Mouse (Mus musculus) urinary bladder, postnatal 36 days (tissue): Measurements from ENCODE around the gene Cox7a1.

Experiments
- DNase-seq, 2 experiments: peaks; one replicate each; pipeline ENCODE4 v3.0.0; 2022; ENCODE audit warnings: low spot score in 2 of 2, mixed read lengths in 1 of 2

Cox7a1 gene

DNA sequence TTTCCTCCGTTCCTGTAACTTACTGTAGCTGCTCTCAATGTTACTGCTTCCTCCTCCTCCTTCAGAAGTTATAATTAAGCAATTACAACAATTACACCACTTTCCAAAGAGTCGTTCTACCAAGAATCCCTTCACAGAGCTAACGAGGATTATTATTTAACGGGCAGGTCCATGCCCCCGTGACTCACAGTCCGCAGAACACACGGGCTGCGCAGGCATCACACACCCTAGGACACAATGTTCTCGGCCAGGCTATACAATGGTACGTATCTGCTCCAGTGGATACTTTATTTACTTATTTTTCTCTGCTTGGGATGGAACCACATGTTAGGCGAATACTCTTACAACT is 36.0 kb downstream of the Cox7a1 start:
- DNase-seq, result no peak

DNA sequence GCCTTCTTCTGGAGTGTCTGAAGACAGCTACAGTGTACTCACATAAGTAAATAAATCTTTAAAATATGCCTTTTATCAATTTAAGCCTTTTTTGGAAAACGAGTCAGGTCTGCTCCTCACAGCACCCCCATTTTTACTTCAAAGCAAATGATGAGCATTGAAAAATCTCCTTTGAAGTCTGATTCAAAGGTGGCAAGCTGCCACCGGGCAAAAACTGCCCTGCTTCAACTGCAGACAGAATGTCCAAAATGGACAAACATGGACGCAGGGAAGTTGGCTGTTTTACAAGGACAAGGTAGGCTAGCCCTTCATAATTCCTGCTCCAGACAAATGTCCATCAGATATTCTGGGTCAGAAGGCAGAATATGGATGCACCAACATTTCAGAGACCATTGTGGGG is 37.5 kb downstream of the Cox7a1 start:
- no peak for DNase-seq

DNA sequence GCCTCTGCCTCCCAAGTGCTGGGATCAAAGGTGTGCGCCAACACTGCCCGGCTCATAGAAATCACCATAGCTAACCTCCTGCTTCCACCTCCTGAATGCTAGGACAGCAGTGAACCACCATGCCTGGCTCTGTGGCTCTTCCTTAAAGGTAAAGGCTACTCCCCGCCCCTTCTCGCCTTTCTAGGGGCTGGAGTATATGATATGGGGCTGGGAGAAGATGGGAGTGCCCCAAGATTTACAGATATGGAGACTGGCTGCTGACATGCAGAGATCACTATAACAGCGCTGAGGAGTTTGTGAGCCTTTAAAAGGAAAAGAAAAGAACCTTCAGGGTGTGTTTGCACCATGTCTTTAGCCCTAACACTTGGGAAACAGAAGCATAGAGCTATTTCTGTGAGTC is 38.3 kb downstream of the Cox7a1 start:
- DNase-seq, result no peak

DNA sequence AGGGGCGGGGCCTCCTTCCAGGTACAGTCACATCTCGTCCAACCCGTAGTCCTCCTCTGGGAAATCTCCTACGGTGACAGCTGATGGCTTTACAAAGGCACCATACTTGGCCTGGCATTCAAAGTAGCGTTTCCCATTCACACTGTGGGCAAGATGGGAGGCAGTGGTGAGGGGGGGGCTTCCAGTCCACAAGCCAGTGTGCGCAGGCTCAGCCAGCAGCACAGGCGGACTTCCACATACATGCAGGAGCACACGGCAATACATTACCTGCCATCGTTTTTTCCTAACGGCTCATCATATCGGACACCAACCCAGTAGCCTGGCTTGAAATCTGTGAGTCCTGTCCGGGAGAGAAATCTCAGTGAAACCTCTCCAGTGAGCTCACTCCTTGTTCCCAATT is 40.3 kb downstream of the Cox7a1 start:
- DNase-seq, result no peak

DNA sequence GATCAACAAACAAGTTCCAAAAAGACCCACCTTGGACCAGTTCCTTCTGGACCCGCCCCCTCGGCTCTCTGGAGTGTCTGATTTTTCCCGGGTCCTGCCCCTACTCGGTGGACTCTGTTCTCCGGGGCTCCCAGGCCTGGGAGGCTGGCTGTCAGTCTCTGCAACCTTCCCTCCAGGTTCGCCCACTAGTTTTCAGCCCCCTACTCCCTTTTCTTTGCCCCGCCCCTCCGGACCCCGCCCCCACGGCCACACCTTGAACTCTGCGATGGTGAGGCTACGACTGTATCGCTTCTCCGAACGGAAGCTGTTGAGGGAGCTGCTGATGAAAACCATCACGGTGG is 47.4 kb downstream of the Cox7a1 start:
- DNase-seq, result no peak

DNA sequence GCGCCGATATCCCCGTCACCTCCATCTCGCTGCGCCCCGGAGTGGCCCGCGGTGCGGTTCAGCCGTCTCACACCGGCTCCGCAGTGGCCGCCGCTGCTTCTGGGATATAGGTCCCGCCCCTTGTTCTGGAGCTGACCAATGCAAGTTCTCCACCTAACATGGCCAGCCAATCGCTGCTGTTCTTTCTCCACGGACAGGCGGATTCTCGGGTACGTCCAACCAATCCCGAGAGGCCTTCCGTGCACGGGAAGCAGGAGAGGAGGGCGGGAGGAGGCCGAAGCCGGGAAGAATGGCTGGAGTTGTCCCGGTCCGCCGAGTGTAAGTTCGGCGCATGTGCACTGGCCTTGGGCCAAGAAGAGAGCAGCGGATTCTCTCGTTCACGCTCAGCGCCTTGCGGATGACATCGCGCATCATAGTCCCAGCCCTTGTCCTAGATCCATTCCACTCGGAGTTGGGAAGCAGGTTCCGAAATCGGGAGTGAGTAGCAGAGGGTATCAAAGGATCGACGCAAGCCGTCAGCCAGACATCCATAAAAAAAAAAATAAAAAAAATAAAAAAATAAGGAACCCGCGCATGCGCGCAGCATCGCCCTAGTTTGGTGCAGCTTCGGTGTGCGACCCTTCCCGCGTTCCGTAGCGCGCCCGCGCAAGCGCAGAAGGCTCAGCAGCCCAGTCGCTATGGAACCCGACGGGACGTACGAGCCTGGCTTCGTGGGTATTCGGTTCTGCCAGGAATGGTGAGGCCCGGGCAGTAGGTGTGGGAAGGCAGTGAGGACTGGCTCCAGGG is 47.9 kb downstream of the Cox7a1 start, which contains the start of the genes Polr2i and Tbcb:
TSS of gene Polr2i (plus strand) at position 280 of the 786 bp plus-strand sequence.
TSS of gene Tbcb (minus strand) at position 604 of the 786 bp plus-strand sequence.
- DNase-seq, result peak; percentile 94 to 98

DNA sequence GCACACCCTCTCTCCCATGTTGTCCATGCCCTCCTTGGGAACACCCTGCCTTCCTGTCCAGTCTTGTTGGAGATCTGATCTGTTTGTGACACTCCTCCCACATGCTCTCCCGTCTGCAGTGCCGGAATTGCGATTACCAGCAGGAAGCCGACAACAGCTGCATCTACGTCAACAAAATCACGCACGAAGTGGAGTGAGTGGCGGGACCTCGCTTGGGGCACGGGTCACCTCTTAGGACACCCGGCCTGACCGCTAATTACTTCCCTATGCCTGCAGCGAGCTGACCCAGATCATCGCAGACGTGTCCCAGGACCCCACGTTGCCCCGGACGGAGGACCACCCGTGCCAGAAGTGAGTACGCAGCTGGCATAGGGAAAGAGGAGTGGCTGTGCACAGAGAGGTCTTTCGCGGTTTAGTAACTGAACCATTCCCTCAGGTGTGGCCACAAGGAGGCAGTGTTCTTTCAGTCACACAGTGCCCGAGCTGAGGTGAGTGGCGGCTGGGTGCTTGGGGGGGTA is 48.7 kb downstream of the Cox7a1 start:
- DNase-seq, result peak; percentile 32 to 60

DNA sequence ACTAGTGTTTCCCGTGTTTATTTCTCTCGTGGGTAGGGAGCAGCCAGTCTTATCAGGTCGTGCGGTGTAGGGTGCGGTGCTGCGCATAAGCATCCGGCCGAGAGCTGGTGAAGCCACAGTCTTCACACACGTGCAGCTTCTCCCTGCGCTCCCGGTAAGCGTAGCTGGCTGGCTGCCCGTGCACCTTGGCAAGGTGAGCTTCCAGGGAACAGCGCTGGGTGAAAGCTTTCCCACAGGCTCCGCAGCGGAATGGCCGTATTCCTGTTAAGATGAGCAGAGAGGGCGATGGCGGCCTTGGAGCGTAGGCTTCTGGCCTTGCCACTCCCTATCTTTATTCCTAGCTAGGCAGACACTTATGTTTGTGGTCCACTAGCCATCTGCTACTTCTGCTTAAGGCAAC is 49.4 kb downstream of the Cox7a1 start:
- DNase-seq, result no peak

DNA sequence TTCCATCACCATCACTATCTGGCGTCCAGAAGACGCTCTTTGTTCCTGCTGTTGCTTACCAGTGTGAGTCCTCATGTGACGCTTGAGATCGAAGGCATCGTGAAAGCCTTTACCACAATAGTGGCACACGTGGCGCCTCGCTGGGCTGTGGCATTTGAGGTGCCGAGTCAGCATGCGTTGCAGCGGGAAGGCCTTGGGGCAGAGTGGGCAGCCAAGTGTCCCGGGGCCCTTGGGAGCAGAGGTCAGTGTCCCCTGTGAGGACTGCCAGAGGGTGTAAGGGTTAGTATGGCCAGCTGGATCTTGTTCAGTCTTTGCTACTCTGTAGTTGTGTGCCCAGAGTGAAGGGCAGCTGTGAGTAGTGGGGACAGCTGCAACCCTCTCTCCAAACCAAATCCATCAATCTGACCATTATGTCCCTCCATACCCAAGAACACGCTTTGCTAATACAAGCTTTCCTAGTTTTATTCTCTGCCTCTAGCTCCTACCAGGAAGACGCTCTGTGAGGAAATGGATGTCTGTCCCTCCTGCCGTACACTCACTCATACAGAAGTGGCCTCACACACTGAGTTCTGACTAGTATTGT is 50.4 kb downstream of the Cox7a1 start:
- DNase-seq, result no peak

DNA sequence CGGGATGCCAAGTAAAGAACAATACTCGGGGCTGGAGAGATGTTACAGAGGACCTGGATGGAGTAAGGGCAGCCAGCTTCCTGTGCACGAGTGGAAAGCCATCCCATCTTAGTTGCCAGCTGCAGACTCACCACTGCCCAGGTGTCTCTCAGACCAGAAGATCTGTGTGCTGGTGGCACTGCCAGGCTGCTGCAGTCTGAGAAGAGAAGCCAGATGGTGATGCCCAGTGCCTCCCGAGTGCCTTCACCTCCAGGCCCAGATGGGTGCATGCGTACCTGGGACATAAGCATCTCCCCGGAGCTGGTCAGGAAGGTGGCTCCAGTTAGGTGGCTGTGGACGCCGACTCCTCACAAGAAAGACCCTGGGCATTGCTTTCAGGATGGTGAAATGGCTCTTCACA is 51.1 kb downstream of the Cox7a1 start:
- DNase-seq, result no peak

DNA sequence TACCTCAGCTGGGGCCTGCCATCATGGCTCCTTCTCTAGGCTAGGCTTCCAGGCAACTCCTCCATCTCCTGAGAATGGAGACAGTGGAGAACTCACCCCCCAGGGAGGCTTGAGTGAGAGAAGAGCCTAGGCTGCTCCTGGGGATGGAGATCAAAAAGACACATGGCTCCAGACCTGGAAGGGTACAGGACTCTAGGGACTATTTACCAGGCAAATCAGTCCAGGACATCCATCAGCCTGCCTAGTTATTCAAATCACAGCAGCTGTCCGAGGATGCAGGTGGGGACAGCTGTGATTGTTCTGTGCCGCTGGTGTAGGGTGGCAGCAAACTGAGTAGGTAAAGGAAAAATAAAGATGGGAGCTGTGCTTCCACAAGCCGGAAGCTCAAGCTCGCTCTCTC is 51.7 kb downstream of the Cox7a1 start, which contains the start of gene Ovol3:
TSS of gene Ovol3 (minus strand) at position 101 of the 400 bp plus-strand sequence.
- DNase-seq, result no peak
